Mouse (Mus musculus) neural tube, embryonic 11.5 days (tissue): ENCODE measurements around the gene Ptprg. TPM values are rescaled to one million over a fixed set of nuclear protein-coding genes. Genes with fewer than 3 reads are reported as not detected.

Source experiments
- ATAC-seq: fragments of 200-750 bp; cut with Nextera tagmentation; 2 replicates; pipeline ENCODE4 v1.8.0; 2017; ENCODE audit warnings: moderate number of reproducible peaks, mild to moderate bottlenecking, moderate TSS enrichment, moderate library complexity; ENCODE audit not compliant: insufficient read depth, low FRiP score, low TSS enrichment
- DNase-seq: peaks from one replicate; pipeline ENCODE4 v3.0.0-alpha.2; 2015; ENCODE audit warnings: low spot score
- H3K27ac ChIP-seq: fragments of 300-500 bp; sonication (generic); 2 replicates; pipeline ENCODE4 v1.5.1; 2014; ENCODE audit warnings: low read depth, mild to moderate bottlenecking, low read length
- H3K27me3 ChIP-seq: fragments of 300-500 bp; sonication (generic); 2 replicates; pipeline ENCODE4 v1.6.1; 2014; ENCODE audit warnings: mild to moderate bottlenecking, low read length, mixed read lengths; ENCODE audit not compliant: control insufficient read depth, insufficient read depth
- H3K36me3 ChIP-seq: fragments of 300-500 bp; sonication (generic); 2 replicates; pipeline ENCODE4 v1.6.1; 2014; ENCODE audit warnings: mild to moderate bottlenecking, low read length, moderate library complexity, mixed read lengths; ENCODE audit not compliant: control insufficient read depth, insufficient read depth
- H3K4me1 ChIP-seq: fragments of 300-500 bp; sonication (generic); 2 replicates; pipeline ENCODE4 v1.6.1; 2014; ENCODE audit warnings: low read length, mixed read lengths; ENCODE audit not compliant: control insufficient read depth, insufficient read depth
- H3K4me2 ChIP-seq: fragments of 300-500 bp; sonication (generic); 2 replicates; pipeline ENCODE4 v1.6.1; 2014; ENCODE audit warnings: low read depth, mild to moderate bottlenecking, moderate library complexity
- H3K4me3 ChIP-seq: fragments of 300-500 bp; sonication (generic); 2 replicates; pipeline ENCODE4 v1.5.1; 2014; ENCODE audit warnings: low read depth, low read length
- H3K9ac ChIP-seq: fragments of 300-500 bp; sonication (generic); 2 replicates; pipeline ENCODE4 v1.6.1; 2014; ENCODE audit warnings: mild to moderate bottlenecking, low read length
- H3K9me3 ChIP-seq: fragments of 300-500 bp; sonication (generic); 2 replicates; pipeline ENCODE4 v1.6.1; 2016; ENCODE audit warnings: low read length; ENCODE audit not compliant: control insufficient read depth
- WGBS: fragments of 180-500 bp; shearing (Covaris S2); extraction: QIAGEN DNeasy Blood & Tissue Kit; methylation state at CpG from one replicate; pipeline ENCODE4 v1.1.7; 2014; 5-methylcytosine and 5-hydroxymethylcytosine counted together
- polyA plus RNA-seq: library from polyadenylated mRNA; unstranded; fragments of >200 nt; fragmentation: Nextera tagmentation; extraction: Ambion mirVana; gene quantifications from 2 replicates; pipeline ENCODE4 v1.2.1, GENCODE M21; 2014

Gene Ptprg
- polyA plus RNA-seq, 1 experiment from 2014 or later: 40.8 TPM

- ATAC-seq (no peak), DNase-seq (no peak)
- Histone ChIP-seq H3K9ac (no peak overlapping the region), H3K27me3 (no peaks in the 10 kb centered on the region), H3K4me2 (no peak overlapping the region), H3K4me3 (no peak overlapping the region), H3K27ac (no peak overlapping the region), H3K9me3 (no peaks in the 10 kb centered on the region), H3K4me1 (peaks cover 5% of the 10 kb centered on the region; the same call in 1 of the 2 replicates), H3K36me3 (no peaks in the 10 kb centered on the region)
- 66% methylated on average over 8 of the region's 8 CpGs for WGBS
Measured at GRCm38 (mm10) chr14:11560641-11561232, 7.4 kb downstream of the Ptprg start.

GRCm38 (mm10) chr14:11561397-11561796 lies 8.1 kb downstream of the Ptprg start:
- ATAC-seq (no peak), DNase-seq (no peak)
- 91% methylated on average over 4 of the region's 4 CpGs for WGBS
- Histone ChIP-seq H3K4me3 (no peak overlapping the region), H3K27me3 (no peaks in the 10 kb centered on the region), H3K27ac (no peak overlapping the region), H3K4me1 (peaks cover 5% of the 10 kb centered on the region; the same call in 1 of the 2 replicates), H3K9ac (no peak overlapping the region), H3K36me3 (no peaks in the 10 kb centered on the region), H3K4me2 (no peak overlapping the region), H3K9me3 (no peaks in the 10 kb centered on the region)

GRCm38 (mm10) chr14:11562870-11563269 lies 9.5 kb downstream of the Ptprg start:
- Histone ChIP-seq H3K27me3 (no peaks in the 10 kb centered on the region), H3K4me3 (no peak overlapping the region), H3K9me3 (no peaks in the 10 kb centered on the region), H3K4me1 (no peaks in the 10 kb centered on the region), H3K4me2 (no peak overlapping the region), H3K36me3 (peaks cover 2% of the 10 kb centered on the region; the same call in 1 of the 2 replicates), H3K27ac (no peak overlapping the region), H3K9ac (no peak overlapping the region)
- ATAC-seq (no peak), DNase-seq (no peak)
- WGBS: 92% methylated on average over 2 of the region's 2 CpGs

- Histone ChIP-seq H3K27ac (no peak overlapping the region), H3K4me2 (no peak overlapping the region), H3K4me1 (no peaks in the 10 kb centered on the region), H3K27me3 (no peaks in the 10 kb centered on the region), H3K9ac (no peak overlapping the region), H3K4me3 (no peak overlapping the region), H3K9me3 (no peaks in the 10 kb centered on the region), H3K36me3 (peaks cover 2% of the 10 kb centered on the region; the same call in 1 of the 2 replicates)
- DNase-seq (no peak), ATAC-seq (no peak)
- 86% methylated on average over 5 of the region's 5 CpGs for WGBS
Measured at GRCm38 (mm10) chr14:11563656-11564055, 10.3 kb downstream of the Ptprg start.

- DNase-seq (no peak), ATAC-seq (no peak)
- Histone ChIP-seq H3K4me1 (no peaks in the 10 kb centered on the region), H3K9ac (no peak overlapping the region), H3K4me2 (no peak overlapping the region), H3K9me3 (no peaks in the 10 kb centered on the region), H3K27ac (no peak overlapping the region), H3K36me3 (peaks cover 2% of the 10 kb centered on the region; the same call in 1 of the 2 replicates), H3K4me3 (no peak overlapping the region), H3K27me3 (no peaks in the 10 kb centered on the region)
- 87% methylated on average over 3 of the region's 3 CpGs for WGBS
Measured at GRCm38 (mm10) chr14:11564456-11564855, 11.1 kb downstream of the Ptprg start.

- WGBS: 95% methylated on average over 3 of the region's 3 CpGs
- no peak overlapping the region for H3K4me2 ChIP-seq
- H3K27me3 ChIP-seq: no peaks in the 10 kb centered on the region
- no peak for DNase-seq
- no peak overlapping the region for H3K27ac ChIP-seq
- H3K9ac ChIP-seq: no peak overlapping the region
- H3K4me1 ChIP-seq: no peaks in the 10 kb centered on the region
- no peak overlapping the region for H3K4me3 ChIP-seq
- peaks cover 2% of the 10 kb centered on the region; the same call in 1 of the 2 replicates for H3K36me3 ChIP-seq
- no peak for ATAC-seq
- no peaks in the 10 kb centered on the region for H3K9me3 ChIP-seq
Measured at GRCm38 (mm10) chr14:11565283-11565682, 12.0 kb downstream of the Ptprg start.

GRCm38 (mm10) chr14:11569734-11570133 lies 16.4 kb downstream of the Ptprg start:
- Histone ChIP-seq H3K4me1 (no peaks in the 10 kb centered on the region), H3K9me3 (no peaks in the 10 kb centered on the region), H3K9ac (no peak overlapping the region), H3K4me2 (no peak overlapping the region), H3K27me3 (no peaks in the 10 kb centered on the region), H3K36me3 (peaks cover 2% of the 10 kb centered on the region; the same call in 1 of the 2 replicates), H3K27ac (no peak overlapping the region), H3K4me3 (no peak overlapping the region)
- DNase-seq: no peak
- WGBS: 67% methylated on average over 2 of the region's 2 CpGs
- no peak for ATAC-seq

GRCm38 (mm10) chr14:11571766-11572394 lies 18.5 kb downstream of the Ptprg start:
- no peak overlapping the region for H3K4me3 ChIP-seq
- WGBS: 78% methylated on average over 11 of the region's 11 CpGs

GRCm38 (mm10) chr14:11572395-11572784 lies 19.1 kb downstream of the Ptprg start:
- no peaks in the 10 kb centered on the region for H3K27me3 ChIP-seq
- 89% methylated on average over 2 of the region's 2 CpGs for WGBS
- no peaks in the 10 kb centered on the region for H3K9me3 ChIP-seq
- peaks cover 4% of the 10 kb centered on the region; the same call in 1 of the 2 replicates for H3K4me1 ChIP-seq
- no peak overlapping the region for H3K4me2 ChIP-seq
- no peak overlapping the region for H3K9ac ChIP-seq
- H3K27ac ChIP-seq: no peak overlapping the region
- H3K36me3 ChIP-seq: no peaks in the 10 kb centered on the region
- ATAC-seq (no peak), DNase-seq (no peak)
- H3K4me3 ChIP-seq: no peak overlapping the region

More at GRCm38 (mm10) chr14:11571766-11572394, 18.5 kb downstream of the Ptprg start:
- H3K36me3 ChIP-seq: peaks cover under 1% of the 10 kb centered on the region; the same call in 1 of the 2 replicates
- H3K4me2 ChIP-seq: no peak overlapping the region
- ATAC-seq (no peak), DNase-seq (no peak)
- no peaks in the 10 kb centered on the region for H3K27me3 ChIP-seq
- H3K27ac ChIP-seq: no peak overlapping the region
- no peaks in the 10 kb centered on the region for H3K9me3 ChIP-seq
- no peak overlapping the region for H3K9ac ChIP-seq
- no peaks in the 10 kb centered on the region; the same call in 1 of the 2 replicates for H3K4me1 ChIP-seq
